Mouse (Mus musculus): ENCODE results near the gene Lrp2.
A peak's percentile ranks its signal among the peaks of the same experiment; 100 is the strongest.

GRCm38 (mm10) chr2:69520273-69520672 is 65.6 kb downstream of the Lrp2 start:
- TF ChIP-seq CTCF (IDR thresholded peaks at IDR 0.05; ENCODE audit: low read depth), result peak; percentile 17; the same call in 1 of the 2 replicates
- no peak for TF ChIP-seq EP300 (optimal IDR thresholded peaks at IDR 0.05)

Data from stomach, postnatal 0 days (tissue).